Mouse (Mus musculus) megakaryocyte, embryonic 14.5 days (primary cell): ENCODE data around the gene Xndc1.

Experiments
- FLI1 ChIP-seq: IDR thresholded peaks from 2 replicates; pipeline ENCODE4 v1.6.1; 2012; ENCODE audit warnings: low read length, inconsistent platforms, mixed read lengths
- GATA1 ChIP-seq: IDR thresholded peaks from 3 replicates; pipeline ENCODE4 v1.6.1; 2012; ENCODE audit warnings: mixed read lengths, low read length, inconsistent platforms, borderline replicate concordance

DNA sequence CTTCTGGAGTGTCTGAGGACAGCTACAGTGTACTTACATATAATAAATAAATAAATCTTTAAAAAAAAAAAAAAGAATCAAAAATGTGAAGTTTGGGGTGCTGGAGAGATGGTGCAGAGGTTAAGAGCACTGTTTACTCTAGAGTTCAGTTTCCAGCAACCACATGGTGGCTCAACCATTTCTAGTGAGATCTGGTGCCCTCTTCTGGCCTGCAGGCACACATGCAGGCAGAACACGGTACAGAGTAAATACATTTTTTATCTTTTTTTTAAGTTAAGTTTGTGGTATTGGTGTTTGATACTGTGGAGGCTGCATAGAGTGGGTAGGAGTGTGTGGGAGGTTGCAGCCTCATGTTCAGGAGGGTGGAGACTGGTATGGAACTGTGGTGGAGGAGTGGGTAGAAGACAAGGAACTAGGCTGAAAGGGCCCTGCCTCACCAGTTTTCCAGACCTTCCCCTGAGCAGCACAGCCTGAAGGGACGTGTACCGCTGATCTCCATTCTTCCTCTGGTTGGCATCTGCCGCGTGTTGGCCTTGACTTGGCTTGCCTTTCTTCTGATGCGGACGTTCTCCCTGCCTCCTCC is 11.5 kb downstream of the Xndc1 start:
- no peak for TF ChIP-seq GATA1
- TF ChIP-seq FLI1, result no peak
